Mouse (Mus musculus) megakaryocyte, adult 5-6 weeks (primary cell): ENCODE data around the gene B3gnt4. TPM values are rescaled to one million over a fixed set of nuclear protein-coding genes. Genes with fewer than 3 reads are reported as not detected.

Experiments used
- ATAC-seq: 2 replicates; pipeline ENCODE4 v1.8.0; 2016; ENCODE audit warnings: mild to moderate bottlenecking, inconsistent platforms; ENCODE audit not compliant: poor library complexity, severe bottlenecking
- total RNA-seq, 2 experiments: library from RNA; stranded (forward) in 1 of 2; stranded (reverse) in 1 of 2; fragments of 153-499, 151-499 nt in 1 of 2; fragments of 221-1000, 200-1000 nt in 1 of 2; gene quantifications; 2 replicates each; pipeline versions ENCODE4 v1.2.3 to v1.2.4; 2015 to 2017

B3gnt4 gene
- total RNA-seq, 2 experiments from 2014 or later: not detected

DNA sequence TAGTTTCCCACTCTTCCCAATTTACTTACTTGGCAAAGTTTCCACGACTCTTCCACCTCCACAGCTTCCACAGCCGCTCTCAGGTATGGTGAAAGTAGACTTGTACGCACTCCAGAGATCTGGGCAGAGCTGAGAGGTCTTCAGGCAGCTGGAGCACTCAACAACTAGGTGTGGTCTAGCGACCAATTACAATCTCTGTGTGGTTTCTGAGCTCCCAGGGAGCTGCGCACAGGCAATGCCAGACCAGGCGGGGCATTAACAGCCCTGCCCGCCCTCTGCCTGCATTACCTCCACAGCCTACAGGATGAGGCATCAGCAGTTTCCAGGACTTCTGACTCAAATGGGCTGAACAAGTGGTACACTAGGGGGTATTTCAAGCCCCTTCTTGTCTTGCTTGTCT, 15.0 kb downstream of the B3gnt4 start, which contains the start of gene Gm49027:
Gene Gm49027, minus strand, starts transcription at position 208 of the 400 bp plus-strand sequence.
- ATAC-seq: no peak

DNA sequence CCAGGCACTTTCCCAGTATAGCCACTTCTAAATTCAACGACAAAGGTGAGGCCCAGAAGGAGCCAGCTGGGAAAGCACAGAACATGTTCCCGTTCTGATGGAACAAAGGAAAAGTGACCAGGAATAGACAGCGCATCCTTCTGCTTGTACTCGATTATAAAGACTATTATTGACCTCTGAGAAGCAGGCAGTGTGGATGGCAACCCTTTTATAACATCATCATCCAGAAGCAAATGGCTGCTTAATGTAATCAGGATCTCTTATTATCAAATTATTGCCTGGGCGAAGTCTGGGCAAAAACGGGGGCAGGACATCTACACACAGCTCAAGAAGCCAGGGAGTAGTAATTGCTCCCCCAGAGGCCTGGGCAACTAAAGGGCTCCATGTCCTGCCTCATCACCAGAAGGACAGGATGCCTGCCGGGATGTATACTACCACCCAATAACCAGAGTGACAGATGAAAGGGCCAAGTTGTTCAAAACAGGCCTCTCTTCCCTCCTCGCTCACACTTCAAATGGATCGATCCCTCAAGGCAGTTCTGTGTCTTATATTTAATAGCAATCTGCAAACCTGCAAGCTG, 15.7 kb downstream of the B3gnt4 start:
- no peak for ATAC-seq

DNA sequence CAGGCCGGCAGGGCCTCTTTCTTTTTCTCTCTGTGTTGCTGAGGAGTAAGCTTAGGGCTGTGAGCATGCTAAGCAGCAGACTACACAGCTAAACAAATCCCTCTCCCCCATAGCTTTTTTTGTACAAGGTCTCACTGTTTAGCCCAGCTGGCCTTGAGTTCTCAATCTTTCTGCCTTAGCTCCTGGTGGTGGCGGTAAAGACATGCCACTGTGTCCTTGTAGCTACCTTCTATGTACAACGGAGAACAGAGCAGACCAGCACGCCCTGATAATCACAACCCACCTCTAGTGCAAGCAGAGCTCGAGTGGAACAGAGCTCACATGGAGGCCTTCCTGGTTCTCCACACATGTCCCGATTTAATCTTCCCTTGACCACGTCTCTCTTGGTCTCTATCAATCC, 18.4 kb downstream of the B3gnt4 start:
- no peak for ATAC-seq

DNA sequence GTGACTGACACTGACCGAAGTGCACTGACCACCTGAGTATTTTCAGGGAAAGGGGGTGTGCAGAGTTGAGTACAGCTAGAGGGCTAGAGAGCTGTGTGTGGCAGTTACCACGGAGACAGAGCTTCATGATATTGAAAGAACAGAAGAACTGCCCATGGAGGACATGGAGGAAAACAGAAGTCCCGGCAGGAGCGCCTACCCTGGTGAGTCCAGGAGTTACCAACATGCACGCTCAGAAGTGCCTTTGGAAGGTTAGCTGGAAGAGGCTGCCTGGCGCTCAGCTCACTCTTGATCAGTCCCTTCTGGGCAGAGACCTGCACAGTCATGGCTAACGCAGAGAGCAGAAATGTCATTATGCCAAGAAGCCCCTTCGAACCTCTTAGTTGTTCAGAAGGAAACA, 19.8 kb downstream of the B3gnt4 start:
- ATAC-seq: no peak

DNA sequence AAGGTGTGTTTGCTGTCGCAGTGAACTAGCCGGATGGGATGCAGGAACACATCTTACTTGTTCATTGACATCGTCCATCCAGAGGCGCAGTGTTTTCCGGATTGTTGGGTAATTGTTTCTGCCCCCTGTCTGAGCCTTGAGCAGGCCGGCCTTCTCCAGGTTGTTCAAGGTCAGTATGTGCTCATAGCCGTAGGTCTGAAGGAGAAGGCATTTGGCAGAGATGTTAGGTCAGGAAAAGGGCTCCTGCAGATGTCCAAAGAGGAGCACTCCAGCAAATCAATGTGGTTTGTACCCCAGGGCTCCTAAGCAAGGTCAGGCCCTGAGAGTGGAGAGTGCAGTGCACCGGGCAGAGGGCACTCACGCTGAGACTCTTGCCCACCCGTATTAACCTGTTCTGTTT, 23.5 kb downstream of the B3gnt4 start:
- ATAC-seq: no peak

GRCm38 (mm10) chr5:123555693-123556092, 45.4 kb downstream of the B3gnt4 start:
- ATAC-seq: no peak

DNA sequence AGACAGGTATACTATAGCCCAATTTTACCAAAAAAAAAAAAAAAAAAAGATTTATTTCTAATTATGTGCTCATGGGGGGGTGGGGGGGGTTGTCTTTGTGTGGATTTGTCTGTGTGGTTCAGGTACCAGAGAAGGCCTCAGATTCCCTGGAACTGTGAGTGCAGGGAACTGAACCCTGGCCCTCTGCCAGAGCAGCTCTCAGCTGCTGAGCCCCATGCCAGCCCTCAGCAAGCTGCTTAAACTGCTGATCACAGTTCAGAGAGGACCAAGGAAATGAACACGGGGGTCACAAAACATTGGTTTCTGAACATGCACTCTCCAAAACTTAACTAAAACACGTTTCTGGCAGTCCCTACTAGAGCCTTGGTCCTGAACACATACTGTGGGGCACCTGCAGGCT, 46.2 kb downstream of the B3gnt4 start:
- no peak for ATAC-seq

- no peak for ATAC-seq
Measured at GRCm38 (mm10) chr5:123559588-123559987, 49.3 kb downstream of the B3gnt4 start.

GRCm38 (mm10) chr5:123561128-123561527, 50.9 kb downstream of the B3gnt4 start:
- no peak for ATAC-seq

Other genes with a start within 250 kb of the B3gnt4 start
- gene Bcl7a, start 166.6 kb upstream of the B3gnt4 start, total RNA-seq (2015): 3.8 and 4.0 TPM in 2 replicates
- 3.8 and 4.7 TPM in 2 replicates for gene Bcl7a, start 166.6 kb upstream of the B3gnt4 start, total RNA-seq (2017)
- 37.0 and 40.0 TPM in 2 replicates for gene Mlxip, start 115.7 kb upstream of the B3gnt4 start, total RNA-seq (2015)
- 11.7 and 15.9 TPM in 2 replicates for gene Mlxip, start 115.7 kb upstream of the B3gnt4 start, total RNA-seq (2017)
- gene Lrrc43, start 21.2 kb upstream of the B3gnt4 start, total RNA-seq (2015): not detected in 2 replicates
- gene Lrrc43, start 21.2 kb upstream of the B3gnt4 start, total RNA-seq (2017): not detected in 2 replicates
- gene Il31, start 21.0 kb upstream of the B3gnt4 start, total RNA-seq (2015): not detected in 2 replicates
- not detected in 2 replicates for gene Il31, start 21.0 kb upstream of the B3gnt4 start, total RNA-seq (2017)
- gene Diablo, start 13.7 kb downstream of the B3gnt4 start, total RNA-seq (2015): 18.1 and 19.6 TPM in 2 replicates
- gene Diablo, start 13.7 kb downstream of the B3gnt4 start, total RNA-seq (2017): 28.3 and 31.8 TPM in 2 replicates
- gene Gm49027, start 15.0 kb downstream of the B3gnt4 start, total RNA-seq (2015): 0.09 TPM in 1 of 2 replicates, not detected in the other
- not detected in 2 replicates for gene Gm49027, start 15.0 kb downstream of the B3gnt4 start, total RNA-seq (2017)
- 22.7 and 23.3 TPM in 2 replicates for gene Vps33a, start 62.6 kb downstream of the B3gnt4 start, total RNA-seq (2015)
- 29.5 and 35.5 TPM in 2 replicates for gene Vps33a, start 62.6 kb downstream of the B3gnt4 start, total RNA-seq (2017)
- gene Clip1, start 174.2 kb downstream of the B3gnt4 start, total RNA-seq (2015): 45.5 and 46.9 TPM in 2 replicates
- gene Clip1, start 174.2 kb downstream of the B3gnt4 start, total RNA-seq (2017): 96.0 and 126 TPM in 2 replicates
- gene Zcchc8, start 210.6 kb downstream of the B3gnt4 start, total RNA-seq (2015): 43.9 and 65.3 TPM in 2 replicates
- 122 and 197 TPM in 2 replicates for gene Zcchc8, start 210.6 kb downstream of the B3gnt4 start, total RNA-seq (2017)
- gene Rsrc2, start 239.0 kb downstream of the B3gnt4 start, total RNA-seq (2015): 109 and 132 TPM in 2 replicates
- gene Rsrc2, start 239.0 kb downstream of the B3gnt4 start, total RNA-seq (2017): 193 and 248 TPM in 2 replicates
- 31.9 and 34.2 TPM in 2 replicates for gene Kntc1, start 239.3 kb downstream of the B3gnt4 start, total RNA-seq (2015)
- gene Kntc1, start 239.3 kb downstream of the B3gnt4 start, total RNA-seq (2017): 36.1 and 41.8 TPM in 2 replicates